Mouse (Mus musculus) hindbrain, embryonic 14.5 days (tissue): ENCODE results near the gene 1810009A15Rik. TPM values are rescaled to one million over a fixed set of nuclear protein-coding genes. Genes with fewer than 3 reads are reported as not detected.
"Not testable (repeated sequence)": the region's sequence is repeated elsewhere in the genome, so short reads cannot be mapped to it uniquely, and the experiment has no call there.

Experiments
- ATAC-seq: fragments of 200-750 bp; cut with Nextera tagmentation; 2 replicates; pipeline ENCODE4 v1.8.0; 2017; ENCODE audit warnings: moderate number of reproducible peaks, mild to moderate bottlenecking, moderate TSS enrichment, moderate library complexity; ENCODE audit not compliant: low FRiP score
- DNase-seq: peaks from one replicate; pipeline ENCODE4 v3.0.0-alpha.2; 2015; ENCODE audit warnings: low spot score
- H3K27ac ChIP-seq: fragments of 300-500 bp; sonication (generic); 2 replicates; pipeline ENCODE4 v1.5.1; 2014; ENCODE audit warnings: mild to moderate bottlenecking, moderate library complexity
- H3K27me3 ChIP-seq: fragments of 300-500 bp; sonication (generic); 2 replicates; pipeline ENCODE4 v1.6.1; 2014; ENCODE audit warnings: mild to moderate bottlenecking, low read length, mixed read lengths; ENCODE audit not compliant: control insufficient read depth, insufficient read depth
- H3K36me3 ChIP-seq: fragments of 300-500 bp; sonication (generic); replicated peaks from 2 replicates; pipeline ENCODE4 v1.6.1; 2014; ENCODE audit not compliant: control insufficient read depth, insufficient read depth
- H3K4me1 ChIP-seq: fragments of 300-500 bp; sonication (generic); replicated peaks from 2 replicates; pipeline ENCODE4 v1.6.1; 2014; ENCODE audit warnings: antibody characterized with exemption, low read length, mixed read lengths; ENCODE audit not compliant: control insufficient read depth, insufficient read depth
- H3K4me2 ChIP-seq: fragments of 300-500 bp; sonication (generic); replicated peaks from 2 replicates; pipeline ENCODE4 v1.6.1; 2014; ENCODE audit warnings: mild to moderate bottlenecking, moderate library complexity
- H3K4me3 ChIP-seq: fragments of 300-500 bp; sonication (generic); replicated peaks from 2 replicates; pipeline ENCODE4 v1.5.1; 2014; ENCODE audit warnings: mild to moderate bottlenecking, low read length
- H3K9ac ChIP-seq: fragments of 300-500 bp; sonication (generic); 2 replicates; pipeline ENCODE4 v1.6.1; 2014
- H3K9me3 ChIP-seq: fragments of 300-500 bp; sonication (generic); 2 replicates; pipeline ENCODE4 v1.6.1; 2016; ENCODE audit warnings: low read length; ENCODE audit not compliant: control insufficient read depth
- WGBS: fragments of 180-500 bp; shearing (Covaris S2); extraction: QIAGEN DNeasy Blood & Tissue Kit; methylation state at CpG from one replicate; pipeline ENCODE4 v1.1.7; 2014; 5-methylcytosine and 5-hydroxymethylcytosine counted together
- polyA plus RNA-seq: library from polyadenylated mRNA; unstranded; fragments of >200 nt; fragmentation: Nextera tagmentation; extraction: Ambion mirVana; gene quantifications from 2 replicates; pipeline ENCODE4 v1.2.1, GENCODE M21; 2014

The 1810009A15Rik gene
- polyA plus RNA-seq, 1 experiment from 2014 or later: 49.2 TPM

GRCm38 (mm10) chr19:8895397-8895960 is 6.8 kb downstream of the 1810009A15Rik start:
- ATAC-seq: no peak
- Histone ChIP-seq H3K9ac (no peak overlapping the region), H3K27ac (no peak overlapping the region), H3K27me3 (no peaks in the 10 kb centered on the region), H3K4me1 (peaks cover 25% of the 10 kb centered on the region), H3K4me2 (no peak overlapping the region), H3K4me3 (no peak overlapping the region), H3K36me3 (peaks cover 28% of the 10 kb centered on the region), H3K9me3 (no peaks in the 10 kb centered on the region)
- DNase-seq: no peak
- 93% methylated on average over 9 of the region's 9 CpGs for WGBS

GRCm38 (mm10) chr19:8896231-8896630 is 7.6 kb downstream of the 1810009A15Rik start:
- H3K4me3 ChIP-seq, H3K9ac ChIP-seq, H3K27me3 ChIP-seq, H3K4me2 ChIP-seq, DNase-seq, H3K9me3 ChIP-seq, ATAC-seq, H3K27ac ChIP-seq: not testable (repeated sequence)
- peaks cover 21% of the 10 kb centered on the region for H3K36me3 ChIP-seq
- WGBS: 96% methylated on average over 5 of the region's 5 CpGs
- peaks cover 25% of the 10 kb centered on the region for H3K4me1 ChIP-seq

GRCm38 (mm10) chr19:8897211-8897864 is 8.7 kb downstream of the 1810009A15Rik start:
- peak overlapping the region; percentile 89 for H3K9ac ChIP-seq
- H3K27ac ChIP-seq: peak overlapping the region; percentile 82
- not testable (repeated sequence) for H3K9me3 ChIP-seq, H3K27me3 ChIP-seq, DNase-seq
- H3K4me1 ChIP-seq: peaks cover 25% of the 10 kb centered on the region
- peak; percentile 61 for ATAC-seq
- peak overlapping the region; percentile 95 for H3K4me2 ChIP-seq
- peaks cover 21% of the 10 kb centered on the region for H3K36me3 ChIP-seq
- 24% methylated on average over 21 of the region's 21 CpGs for WGBS
- H3K4me3 ChIP-seq: peak overlapping the region; percentile 81

GRCm38 (mm10) chr19:8897865-8898495 is 9.3 kb downstream of the 1810009A15Rik start, which contains the start of gene Ganab:
Gene Ganab (plus strand): TSS chr19:8898071.
- Histone ChIP-seq H3K9ac (peak within 1 kb of the TSS; percentile 89), H3K4me2 (peak within 1 kb of the TSS; percentile 95), H3K27me3 (no peaks in the 10 kb centered on the region), H3K4me1 (peaks cover 25% of the 10 kb centered on the region), H3K36me3 (peaks cover 27% of the 10 kb centered on the region), H3K4me3 (peak within 1 kb of the TSS; percentile 81), H3K27ac (peak within 1 kb of the TSS; percentile 87), H3K9me3 (no peaks in the 10 kb centered on the region)
- ATAC-seq (peak; percentile 99), DNase-seq (peak; percentile 95)
- under 1% methylated on average over 53 of the region's 53 CpGs for WGBS

DNA sequence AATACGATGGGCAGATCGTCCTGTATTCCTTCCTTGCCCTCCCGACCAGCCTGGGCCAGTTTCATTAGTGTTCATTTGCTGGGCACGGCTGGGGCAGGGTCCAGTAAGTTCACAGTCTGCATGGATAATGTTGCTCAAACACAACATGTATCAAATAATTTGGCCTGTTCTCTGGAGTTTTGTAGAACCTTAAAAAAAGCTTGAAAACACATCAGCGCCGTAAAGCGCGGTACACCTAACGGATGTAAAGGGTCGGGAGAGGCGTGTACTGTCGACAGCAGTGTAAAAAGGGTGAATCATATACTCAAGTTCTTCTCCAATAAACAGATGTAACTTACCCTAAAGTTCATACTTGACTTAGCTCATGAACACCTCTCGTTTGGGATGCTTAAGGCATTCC is 9.9 kb downstream of the 1810009A15Rik start:
- WGBS: 13% methylated on average over 13 of the region's 13 CpGs
- H3K27ac ChIP-seq: peak overlapping the region; percentile 87

GRCm38 (mm10) chr19:8899079-8899478 is 10.4 kb downstream of the 1810009A15Rik start:
- Histone ChIP-seq H3K4me1 (peaks cover 17% of the 10 kb centered on the region), H3K9ac (peak overlapping the region; percentile 89), H3K4me3 (peak overlapping the region; percentile 81), H3K4me2 (peak overlapping the region; percentile 95), H3K36me3 (peaks cover 38% of the 10 kb centered on the region), H3K27me3 (no peaks in the 10 kb centered on the region), H3K9me3 (no peaks in the 10 kb centered on the region), H3K27ac (no peak overlapping the region)
- DNase-seq (no peak), ATAC-seq (no peak)
- WGBS: 69% methylated on average over 3 of the region's 3 CpGs

More for the DNA sequence above, 9.9 kb downstream of the 1810009A15Rik start:
- Histone ChIP-seq H3K27me3 (no peaks in the 10 kb centered on the region), H3K4me1 (peaks cover 22% of the 10 kb centered on the region), H3K36me3 (peaks cover 33% of the 10 kb centered on the region), H3K9ac (peak overlapping the region; percentile 89), H3K4me2 (peak overlapping the region; percentile 95), H3K9me3 (no peaks in the 10 kb centered on the region), H3K4me3 (peak overlapping the region; percentile 81)
- DNase-seq: no peak
- no peak for ATAC-seq

DNA sequence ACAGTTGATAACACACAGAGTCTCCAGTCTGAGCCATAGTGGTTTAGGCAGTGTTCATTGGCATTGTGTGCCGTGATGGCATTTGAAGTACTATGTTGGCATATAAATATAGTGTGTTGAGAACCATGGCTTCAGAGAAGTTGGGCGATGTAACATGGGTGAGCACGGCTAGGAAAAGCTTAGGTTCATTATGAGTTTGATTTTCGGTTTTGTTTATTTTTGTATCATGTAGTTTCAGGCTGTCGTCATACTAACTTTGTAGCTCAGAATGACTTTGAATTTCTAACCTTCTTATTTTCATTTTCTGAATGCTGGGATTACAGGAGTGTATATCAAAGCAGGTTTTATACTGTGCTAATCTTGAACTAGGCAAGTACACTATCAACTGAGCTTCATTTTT is 14.8 kb downstream of the 1810009A15Rik start:
- Histone ChIP-seq H3K4me2 (no peak overlapping the region), H3K4me3 (no peak overlapping the region), H3K4me1 (peaks cover 9% of the 10 kb centered on the region), H3K27me3 (no peaks in the 10 kb centered on the region), H3K9ac (no peak overlapping the region), H3K36me3 (peaks cover 62% of the 10 kb centered on the region), H3K27ac (no peak overlapping the region), H3K9me3 (no peaks in the 10 kb centered on the region)
- DNase-seq: no peak
- WGBS: 98% methylated on average over 5 of the region's 5 CpGs
- no peak for ATAC-seq

DNA sequence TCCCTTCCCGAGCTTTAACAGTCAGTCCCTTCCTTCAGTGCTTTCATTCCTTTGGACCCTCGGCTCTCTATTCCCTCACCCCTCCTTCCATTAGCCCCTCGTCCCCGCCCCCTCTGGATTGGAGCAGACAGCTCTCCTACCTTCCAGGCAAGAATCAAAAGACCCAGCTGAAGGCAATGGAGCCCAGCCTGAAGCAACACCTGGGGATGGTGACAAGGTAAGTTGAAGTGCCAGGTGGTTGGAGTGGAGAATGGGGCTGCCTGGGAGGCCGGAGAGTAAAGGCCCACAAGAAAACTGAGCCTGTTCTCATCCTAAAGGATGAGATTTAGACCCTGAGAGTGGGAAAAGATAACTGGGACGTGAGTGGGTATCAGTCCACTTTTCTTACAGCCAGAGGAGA is 19.9 kb downstream of the 1810009A15Rik start:
- H3K9ac ChIP-seq: no peak overlapping the region
- H3K36me3 ChIP-seq: peaks cover 99% of the 10 kb centered on the region
- H3K4me3 ChIP-seq: no peak overlapping the region
- H3K9me3 ChIP-seq: no peaks in the 10 kb centered on the region
- WGBS: 93% methylated on average over 6 of the region's 6 CpGs
- H3K4me1 ChIP-seq: no peaks in the 10 kb centered on the region
- DNase-seq (no peak), ATAC-seq (no peak)
- H3K27ac ChIP-seq: no peak overlapping the region
- H3K4me2 ChIP-seq: no peak overlapping the region
- H3K27me3 ChIP-seq: no peaks in the 10 kb centered on the region

- WGBS: 93% methylated on average over 5 of the region's 5 CpGs
- Histone ChIP-seq H3K27ac (no peak overlapping the region), H3K36me3 (peaks cover 100% of the 10 kb centered on the region), H3K9me3 (no peaks in the 10 kb centered on the region), H3K9ac (no peak overlapping the region), H3K4me1 (no peaks in the 10 kb centered on the region), H3K27me3 (no peaks in the 10 kb centered on the region), H3K4me2 (no peak overlapping the region), H3K4me3 (no peak overlapping the region)
- DNase-seq (no peak), ATAC-seq (no peak)
Measured at GRCm38 (mm10) chr19:8911810-8912209, 23.2 kb downstream of the 1810009A15Rik start.
